Mouse (Mus musculus): ENCODE measurements around the gene Slc2a5. TPM values are rescaled to one million over a fixed set of nuclear protein-coding genes. Genes with fewer than 3 reads are reported as not detected.

Slc2a5 gene
- polyA plus RNA-seq (2015; fragmentation: Nextera tagmentation; extraction: Ambion mirVana): 23.8 and 26.9 TPM in 2 replicates

DNA sequence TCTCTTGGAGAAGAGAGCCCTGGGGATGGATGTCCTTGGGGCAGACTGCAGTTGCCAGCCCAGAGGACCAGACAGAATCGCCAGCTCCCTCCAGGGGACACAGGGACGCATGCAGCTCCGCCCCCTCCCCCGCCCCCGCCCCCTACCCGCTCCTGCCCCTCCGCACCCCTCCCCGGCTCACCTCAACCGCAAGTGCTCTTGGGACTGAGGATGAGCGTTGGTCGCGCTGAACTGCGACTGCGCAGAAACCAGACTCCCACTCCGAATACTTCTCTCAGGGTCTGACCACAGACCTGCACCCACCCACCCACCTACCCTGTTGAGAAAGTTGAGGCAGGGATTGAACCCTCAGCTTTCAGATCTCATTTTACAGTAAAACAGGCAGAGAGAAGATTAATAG lies at the start of gene Slc2a5:
TSS of gene Slc2a5 (plus strand) at position 229 of the 400 bp plus-strand sequence.
- TF ChIP-seq CTCF (IDR thresholded peaks at IDR 0.05; ENCODE audit: low read depth): no peak
- H3K27me3 ChIP-seq (replicated peaks; ENCODE audit: control insufficient read depth, insufficient read depth, low read length): no peaks in the 10 kb centered on the region
- H3K27ac ChIP-seq (ENCODE audit: low read depth, low read length): no peak within 1 kb of the TSS; the same call in 1 of the 2 replicates
- 23% methylated on average over 15 of the region's 15 CpGs for WGBS
- ATAC-seq: no peak
- no peak within 1 kb of the TSS for H3K4me3 ChIP-seq (ENCODE audit: low read depth, low read length)
- H3K4me1 ChIP-seq (replicated peaks; ENCODE audit: control insufficient read depth, insufficient read depth, low read length): no peaks in the 10 kb centered on the region
- H3K4me2 ChIP-seq (replicated peaks; ENCODE audit: low read depth): peak within 1 kb of the TSS; percentile 59
- no peaks in the 10 kb centered on the region for H3K36me3 ChIP-seq (ENCODE audit: control insufficient read depth, insufficient read depth)
- no peaks in the 10 kb centered on the region for H3K9me3 ChIP-seq (ENCODE audit: control insufficient read depth)
- H3K9ac ChIP-seq (ENCODE audit: low read depth, low read length): no peak within 1 kb of the TSS

DNA sequence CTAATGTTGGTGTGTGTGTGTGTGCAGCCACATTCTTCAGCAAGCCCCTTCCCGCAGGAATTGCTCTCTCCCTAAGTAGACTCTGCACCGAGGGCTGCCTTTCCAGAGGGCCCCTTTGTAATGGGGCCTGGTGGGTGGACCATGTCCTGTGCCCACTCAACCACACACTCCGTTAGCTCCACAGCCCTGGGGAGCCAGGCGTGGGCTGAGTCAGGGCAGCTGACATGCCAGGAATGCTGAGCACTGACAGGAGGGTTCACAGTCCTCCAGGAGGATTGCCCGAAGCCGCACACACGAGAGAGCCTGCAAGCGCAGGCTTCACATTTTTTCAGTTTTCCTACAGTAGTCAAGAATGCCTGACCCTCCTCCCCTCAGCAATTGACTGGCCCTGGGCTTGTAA lies 48.9 kb upstream of the Slc2a5 start:
- no peak overlapping the region for H3K4me2 ChIP-seq (replicated peaks; ENCODE audit: low read depth)
- H3K27ac ChIP-seq (ENCODE audit: low read depth, low read length): no peak overlapping the region
- no peaks in the 10 kb centered on the region for H3K9me3 ChIP-seq (ENCODE audit: control insufficient read depth)
- no peak for TF ChIP-seq CTCF (IDR thresholded peaks at IDR 0.05; ENCODE audit: low read depth)
- no peak overlapping the region for H3K9ac ChIP-seq (ENCODE audit: low read depth, low read length)
- H3K4me1 ChIP-seq (replicated peaks; ENCODE audit: control insufficient read depth, insufficient read depth, low read length): no peaks in the 10 kb centered on the region
- no peak overlapping the region for H3K4me3 ChIP-seq (ENCODE audit: low read depth, low read length)
- no peaks in the 10 kb centered on the region for H3K27me3 ChIP-seq (replicated peaks; ENCODE audit: control insufficient read depth, insufficient read depth, low read length)
- WGBS: 45% methylated on average over 8 of the region's 8 CpGs
- ATAC-seq: peak; percentile 34; the same call in 1 of the 2 replicates
- H3K36me3 ChIP-seq (ENCODE audit: control insufficient read depth, insufficient read depth): no peaks in the 10 kb centered on the region

DNA sequence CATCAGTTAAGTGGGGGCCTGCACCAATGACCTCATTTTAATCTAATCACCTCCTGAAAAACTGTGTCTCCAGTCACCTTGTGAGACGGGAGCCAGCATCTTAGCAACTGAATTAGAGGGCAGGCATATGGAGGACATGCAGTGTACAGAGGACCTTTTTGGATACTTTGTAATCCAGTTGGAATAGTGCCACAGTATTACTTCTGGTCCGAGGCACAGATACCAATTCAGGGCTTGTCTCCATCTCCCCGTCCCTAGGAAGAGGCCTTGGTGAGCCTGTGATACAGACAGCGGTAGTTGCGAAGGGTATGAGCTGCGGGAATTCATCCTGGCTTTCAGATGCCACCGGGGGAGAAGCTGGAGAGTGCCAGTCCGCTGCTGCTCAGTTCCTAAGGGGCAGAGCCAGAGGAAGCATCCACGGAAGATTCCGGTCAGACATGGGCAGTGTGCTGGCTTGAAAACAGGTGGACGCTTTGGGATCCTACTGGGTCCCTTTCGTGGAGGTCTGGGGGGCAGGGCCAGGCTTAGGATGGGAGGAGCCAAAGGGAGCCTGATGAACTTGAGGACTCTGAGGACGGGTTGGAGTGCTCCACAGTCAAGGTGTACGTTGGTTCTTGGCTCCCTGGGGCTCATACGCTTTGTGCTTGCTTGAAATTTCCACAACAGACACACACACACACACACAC lies 46.5 kb upstream of the Slc2a5 start:
- ATAC-seq: no peak
- Histone ChIP-seq H3K27me3 (replicated peaks; ENCODE audit: control insufficient read depth, insufficient read depth, low read length) (no peaks in the 10 kb centered on the region), H3K9ac (ENCODE audit: low read depth, low read length) (no peak overlapping the region), H3K36me3 (ENCODE audit: control insufficient read depth, insufficient read depth) (no peaks in the 10 kb centered on the region), H3K4me2 (replicated peaks; ENCODE audit: low read depth) (no peak overlapping the region), H3K27ac (ENCODE audit: low read depth, low read length) (no peak overlapping the region), H3K9me3 (ENCODE audit: control insufficient read depth) (no peaks in the 10 kb centered on the region), H3K4me1 (replicated peaks; ENCODE audit: control insufficient read depth, insufficient read depth, low read length) (no peaks in the 10 kb centered on the region), H3K4me3 (ENCODE audit: low read depth, low read length) (no peak overlapping the region)
- WGBS: 64% methylated on average over 15 of the region's 15 CpGs
- TF ChIP-seq CTCF (IDR thresholded peaks at IDR 0.05; ENCODE audit: low read depth): no peak

DNA sequence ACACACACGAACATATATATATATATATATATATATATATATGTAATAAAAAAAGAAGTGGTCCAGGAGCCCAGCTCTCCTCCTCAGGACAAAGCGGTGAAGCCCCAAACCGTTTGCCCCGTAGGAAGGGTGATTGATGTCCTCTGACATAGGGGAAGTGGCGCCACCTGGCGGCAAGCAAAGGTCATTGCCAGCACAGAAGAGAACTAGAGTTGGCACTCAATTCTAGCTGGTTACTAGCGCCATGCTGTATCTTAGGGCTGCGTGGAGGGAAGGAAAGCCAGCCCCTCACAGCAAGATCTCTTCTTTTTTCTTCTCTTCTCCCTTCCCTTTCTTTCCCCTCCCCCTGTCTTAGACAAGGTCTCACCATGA lies 46.0 kb upstream of the Slc2a5 start:
- WGBS: 25% methylated on average over 8 of the region's 8 CpGs
- ATAC-seq: no peak
- no peaks in the 10 kb centered on the region for H3K4me1 ChIP-seq (replicated peaks; ENCODE audit: control insufficient read depth, insufficient read depth, low read length)

DNA sequence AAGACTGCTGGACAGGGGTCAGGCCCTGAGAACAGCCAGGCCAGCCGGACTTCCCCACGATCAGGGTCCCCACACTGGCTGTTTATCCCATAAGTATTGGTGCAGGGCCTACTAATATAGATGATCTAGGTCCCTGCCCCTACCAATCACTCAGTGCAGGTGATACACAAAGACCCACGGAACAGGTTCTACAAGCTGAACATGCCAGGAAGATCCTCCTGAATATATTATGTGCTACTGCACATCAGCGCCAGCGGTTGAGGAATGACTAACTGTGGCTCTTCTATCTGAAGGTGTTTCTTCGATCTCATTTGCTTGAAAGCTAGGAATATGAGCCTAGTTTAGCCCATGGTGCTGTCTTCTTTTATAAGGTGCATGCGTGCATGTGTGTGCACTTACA lies 43.7 kb upstream of the Slc2a5 start:
- TF ChIP-seq CTCF (IDR thresholded peaks at IDR 0.05; ENCODE audit: low read depth): no peak
- H3K27ac ChIP-seq (ENCODE audit: low read depth, low read length): no peak overlapping the region
- ATAC-seq: no peak

More for the DNA sequence above, 46.0 kb upstream of the Slc2a5 start:
- Histone ChIP-seq H3K27ac (ENCODE audit: low read depth, low read length) (no peak overlapping the region), H3K4me3 (ENCODE audit: low read depth, low read length) (no peak overlapping the region), H3K27me3 (replicated peaks; ENCODE audit: control insufficient read depth, insufficient read depth, low read length) (no peaks in the 10 kb centered on the region), H3K4me2 (replicated peaks; ENCODE audit: low read depth) (no peak overlapping the region), H3K9ac (ENCODE audit: low read depth, low read length) (no peak overlapping the region), H3K9me3 (ENCODE audit: control insufficient read depth) (no peaks in the 10 kb centered on the region), H3K36me3 (ENCODE audit: control insufficient read depth, insufficient read depth) (no peaks in the 10 kb centered on the region)
- peak; percentile 84 for TF ChIP-seq CTCF (IDR thresholded peaks at IDR 0.05; ENCODE audit: low read depth)

DNA sequence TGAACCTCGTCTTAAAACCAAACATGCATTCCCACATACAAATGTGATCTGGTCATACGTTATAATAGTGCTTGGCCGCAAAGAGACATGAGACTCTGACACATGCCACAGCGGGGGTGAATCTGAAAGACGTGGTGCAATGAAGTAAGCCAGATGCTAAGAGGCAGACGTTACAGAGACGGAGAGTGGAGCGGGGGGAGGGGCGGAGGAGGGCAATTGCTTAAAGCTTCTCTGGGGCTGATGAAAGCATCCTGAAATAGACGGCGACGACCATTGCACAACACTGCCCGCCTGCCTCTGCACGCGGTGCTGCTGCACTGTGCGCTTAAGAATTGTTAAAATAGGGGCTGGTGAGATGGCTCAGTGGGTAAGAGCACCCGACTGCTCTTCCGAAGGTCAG lies 42.9 kb upstream of the Slc2a5 start:
- Histone ChIP-seq H3K4me2 (replicated peaks; ENCODE audit: low read depth) (no peak overlapping the region), H3K27ac (ENCODE audit: low read depth, low read length) (no peak overlapping the region), H3K4me1 (replicated peaks; ENCODE audit: control insufficient read depth, insufficient read depth, low read length) (no peaks in the 10 kb centered on the region), H3K27me3 (replicated peaks; ENCODE audit: control insufficient read depth, insufficient read depth, low read length) (no peaks in the 10 kb centered on the region), H3K36me3 (ENCODE audit: control insufficient read depth, insufficient read depth) (no peaks in the 10 kb centered on the region), H3K4me3 (ENCODE audit: low read depth, low read length) (no peak overlapping the region), H3K9me3 (ENCODE audit: control insufficient read depth) (no peaks in the 10 kb centered on the region), H3K9ac (ENCODE audit: low read depth, low read length) (no peak overlapping the region)
- ATAC-seq: no peak
- 46% methylated on average over 18 of the region's 18 CpGs for WGBS
- TF ChIP-seq CTCF (IDR thresholded peaks at IDR 0.05; ENCODE audit: low read depth): no peak

More for the DNA sequence above, 43.7 kb upstream of the Slc2a5 start:
- Histone ChIP-seq H3K4me3 (ENCODE audit: low read depth, low read length) (no peak overlapping the region), H3K9ac (ENCODE audit: low read depth, low read length) (no peak overlapping the region), H3K27me3 (replicated peaks; ENCODE audit: control insufficient read depth, insufficient read depth, low read length) (no peaks in the 10 kb centered on the region), H3K4me2 (replicated peaks; ENCODE audit: low read depth) (no peak overlapping the region), H3K36me3 (ENCODE audit: control insufficient read depth, insufficient read depth) (no peaks in the 10 kb centered on the region), H3K4me1 (replicated peaks; ENCODE audit: control insufficient read depth, insufficient read depth, low read length) (no peaks in the 10 kb centered on the region), H3K9me3 (ENCODE audit: control insufficient read depth) (no peaks in the 10 kb centered on the region)
- WGBS: 64% methylated on average over 7 of the region's 7 CpGs

Data from intestine, postnatal 0 days (tissue).